Mouse (Mus musculus): ENCODE measurements around the gene Ccdc8.

- TF ChIP-seq CTCF (IDR thresholded peaks at IDR 0.05 in 2 of 3, conservative IDR thresholded peaks at IDR 0.05 in 1 of 3; ENCODE audit: control insufficient read depth in 1 of 3, insufficient read depth in 1 of 3, low read depth in 2 of 3, low read length in 3 of 3, poor library complexity in 1 of 3, severe bottlenecking in 1 of 3) (no peak), POLR2A (IDR thresholded peaks at IDR 0.05; ENCODE audit: control insufficient read depth in 1 of 2, insufficient read depth in 1 of 2, low read depth in 1 of 2, low read length in 2 of 2, poor library complexity in 1 of 2) (no peak), EP300 (IDR thresholded peaks at IDR 0.05; ENCODE audit: low read depth in 1 of 2, low read length in 2 of 2) (no peak), SIN3A (IDR thresholded peaks at IDR 0.05; ENCODE audit: low read length) (no peak), MAFK (IDR thresholded peaks at IDR 0.05; ENCODE audit: borderline replicate concordance, low read depth, low read length) (no peak), HCFC1 (IDR thresholded peaks at IDR 0.05; ENCODE audit: low read depth, low read length) (no peak), UBTF (IDR thresholded peaks at IDR 0.05; ENCODE audit: borderline replicate concordance, insufficient read depth, low read depth, low read length) (no peak)
Observed at GRCm38 (mm10) chr7:16974018-16974417, 18.5 kb upstream of the Ccdc8 start.
